Mouse (Mus musculus) layer of hippocampus, adult 6 months (tissue): ENCODE data around the gene Gabra3. TPM values are rescaled to one million over a fixed set of nuclear protein-coding genes. Genes with fewer than 3 reads are reported as not detected.

Experiments
- long read RNA-seq, 2 experiments: library from polyadenylated mRNA; unstranded; transcript quantifications; one replicate each; pipeline ENCODE4 v2.0.0; 2019 to 2020
- microRNA-seq: library from miRNA; unstranded; fragments of <30 nt; microRNA quantifications from one replicate; pipeline ENCODE4 v1.2.0, GENCODE M21; 2020
- polyA plus RNA-seq: library from polyadenylated mRNA; unstranded; fragments of <200 nt; fragmentation: Nextera tagmentation; gene quantifications from 2 replicates; pipeline ENCODE4 v1.2.3, GENCODE M21; 2021

Gene Gabra3
- 14.0 and 15.7 TPM in 2 replicates for polyA plus RNA-seq
- long read RNA-seq, experiment 1, transcript Gabra3-201 (10 exons, 3,662 nt), result major isoform, 5 of 8 reads
- long read RNA-seq, experiment 1, partial matches to known transcripts, result 0 of 8 reads
- long read RNA-seq, experiment 1, other reads (novel, unspliced or antisense), result 3 of 8 reads
- long read RNA-seq, experiment 2, transcript Gabra3-201 (10 exons, 3,662 nt), result major isoform, 24 of 37 reads
- long read RNA-seq, experiment 2, partial matches to known transcripts, result 2 of 37 reads
- long read RNA-seq, experiment 2, other reads (novel, unspliced or antisense), result 11 of 37 reads

DNA sequence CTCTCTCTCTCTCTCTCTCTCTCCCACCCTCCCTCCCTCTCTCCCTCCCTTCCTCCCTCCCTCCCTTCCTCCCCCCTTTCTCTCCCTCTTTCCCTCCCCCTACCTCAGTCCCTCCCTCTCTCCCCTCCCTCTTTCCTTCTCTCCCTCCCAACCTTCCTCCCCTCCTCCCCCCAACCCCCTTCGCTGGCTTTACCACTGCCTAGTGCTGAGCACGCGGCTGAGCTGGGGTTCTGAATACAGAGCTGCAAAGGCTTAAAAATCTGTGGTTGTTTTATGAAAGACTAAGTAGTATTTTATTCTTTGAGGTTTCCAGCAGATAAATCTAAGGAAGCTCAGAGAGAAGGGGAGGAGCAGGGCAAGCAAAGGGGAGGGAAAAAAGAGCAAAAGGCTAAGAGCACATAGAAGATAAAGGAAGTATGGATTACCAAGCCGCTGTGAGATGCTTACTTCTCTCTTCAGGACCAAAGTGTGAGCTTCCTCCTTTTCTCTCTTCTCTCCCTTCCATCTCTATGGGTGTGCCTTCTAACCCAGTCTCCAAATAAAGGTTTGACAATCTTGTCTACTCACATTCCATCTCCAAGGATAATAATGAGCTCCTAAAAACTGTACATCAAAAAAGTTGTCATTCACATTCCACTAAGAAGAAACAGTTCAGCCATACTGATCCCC lies at the start of gene Gabra3:
Gabra3 (minus strand) TSS at position 619 of the 669 bp plus-strand sequence.

GRCm38 (mm10) chrX:72386758-72387157 lies 269.9 kb downstream of the Gabra3 start, which contains the start of gene Magea10:
Gene Magea10 (minus strand): TSS chrX:72386858.

Small RNAs within 50 kb of the gene (microRNA-seq; reads per million reads assigned to microRNA genes)
- gene Mir105, result not detected
- gene Mir767, result not detected

Other genes starting within 250 kb of the Gabra3 start
- 0.20 and 0.30 TPM in 2 replicates for gene Gabrq, start 168.3 kb upstream of the Gabra3 start, polyA plus RNA-seq